Mouse (Mus musculus): ENCODE data around the gene Slco1a5. TPM values are rescaled to one million over a fixed set of nuclear protein-coding genes. Genes with fewer than 3 reads are reported as not detected.

Gene Slco1a5
- polyA plus RNA-seq, 1 experiment from 2014 or later, result 0.08 TPM

DNA sequence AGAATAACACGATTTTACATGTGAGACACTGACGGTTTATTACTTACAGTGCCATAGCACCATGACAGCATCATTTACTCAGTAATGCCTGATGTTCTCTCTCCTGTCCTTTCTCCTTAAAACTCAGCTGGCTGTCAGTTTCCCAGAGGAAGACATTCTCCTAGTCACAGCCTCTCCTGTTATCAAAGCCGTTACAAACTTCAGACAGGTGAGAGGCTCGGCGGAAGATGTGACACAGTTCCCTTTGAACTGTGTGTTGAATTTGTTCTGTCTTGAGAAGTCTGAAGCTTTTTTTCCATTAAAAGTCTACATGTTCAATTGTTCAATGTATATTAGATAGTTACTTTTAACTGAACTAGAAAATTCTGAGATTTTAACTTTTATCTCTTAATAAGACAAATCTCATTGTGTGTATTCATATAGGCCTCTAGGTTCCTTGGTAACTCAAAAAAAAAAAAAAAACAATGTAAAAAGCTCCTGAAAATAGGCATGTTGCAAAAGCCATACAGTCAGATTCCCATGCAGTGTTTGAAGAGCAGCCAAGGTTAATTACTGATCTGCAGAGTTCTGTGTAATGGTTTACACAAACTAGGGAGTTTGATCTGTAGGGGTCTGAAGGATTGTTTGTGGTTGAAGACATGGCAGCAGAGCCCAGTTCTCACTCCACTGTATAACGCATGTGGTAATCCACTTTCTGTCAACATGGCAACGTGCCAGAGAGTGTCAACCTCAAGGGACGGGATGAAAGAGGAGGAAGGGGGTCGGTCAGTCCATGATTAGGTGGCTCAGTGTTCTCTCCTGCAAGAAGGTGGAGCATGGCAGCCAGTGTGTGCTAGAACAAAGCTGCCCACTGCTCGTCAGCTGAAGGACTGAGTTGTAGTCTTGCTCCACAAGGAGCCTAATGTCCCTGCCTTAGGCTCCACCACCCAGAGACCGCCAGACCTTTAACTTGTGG, 24.9 kb upstream of the Slco1a5 start:
- no peak for ATAC-seq (ENCODE audit: insufficient read depth, low FRiP score)
- WGBS, result 61% methylated on average over 11 of the region's 11 CpGs
- H3K9me3 ChIP-seq (replicated peaks; ENCODE audit: control insufficient read depth, low read length), result no peaks in the 10 kb centered on the region

GRCm38 (mm10) chr6:142346181-142347110, 23.7 kb upstream of the Slco1a5 start:
- Histone ChIP-seq H3K4me2 (ENCODE audit: low read depth, low read length) (peak overlapping the region; percentile 62), H3K9ac (ENCODE audit: low read length) (peak overlapping the region; percentile 86), H3K4me1 (ENCODE audit: control insufficient read depth, insufficient read depth, low read length) (0 out of 2 replicates have a peak, but pooled peaks cover 4% of the 10 kb centered on the region), H3K4me3 (replicated peaks; ENCODE audit: low read length) (peak overlapping the region; percentile 87), H3K36me3 (ENCODE audit: control insufficient read depth, insufficient read depth, low read length) (0 out of 2 replicates have a peak, but pooled peaks cover 2% of the 10 kb centered on the region), H3K27ac (ENCODE audit: low read length) (peak overlapping the region; percentile 95), H3K9me3 (replicated peaks; ENCODE audit: control insufficient read depth, low read length) (no peaks in the 10 kb centered on the region), H3K27me3 (ENCODE audit: control insufficient read depth, insufficient read depth, low read length) (no peaks in the 10 kb centered on the region)
- WGBS, result 33% methylated on average over 12 of the region's 12 CpGs
- ATAC-seq (ENCODE audit: insufficient read depth, low FRiP score), result peak; percentile 42; the same call in 1 of the 2 replicates

More for the DNA sequence above, 24.9 kb upstream of the Slco1a5 start:
- Histone ChIP-seq H3K4me2 (ENCODE audit: low read depth, low read length) (peak overlapping the region; percentile 62; the same call in 1 of the 2 replicates), H3K9ac (ENCODE audit: low read length) (no peak overlapping the region), H3K4me1 (ENCODE audit: control insufficient read depth, insufficient read depth, low read length) (0 out of 2 replicates have a peak, but pooled peaks cover 4% of the 10 kb centered on the region), H3K36me3 (ENCODE audit: control insufficient read depth, insufficient read depth, low read length) (0 out of 2 replicates have a peak, but pooled peaks cover 6% of the 10 kb centered on the region), H3K4me3 (replicated peaks; ENCODE audit: low read length) (no peak overlapping the region), H3K27ac (ENCODE audit: low read length) (no peak overlapping the region), H3K27me3 (ENCODE audit: control insufficient read depth, insufficient read depth, low read length) (no peaks in the 10 kb centered on the region)

- Histone ChIP-seq H3K27me3 (ENCODE audit: control insufficient read depth, insufficient read depth, low read length) (no peaks in the 10 kb centered on the region), H3K4me1 (ENCODE audit: control insufficient read depth, insufficient read depth, low read length) (0 out of 2 replicates have a peak, but pooled peaks cover 4% of the 10 kb centered on the region), H3K36me3 (ENCODE audit: control insufficient read depth, insufficient read depth, low read length) (no peaks in the 10 kb centered on the region), H3K9ac (ENCODE audit: low read length) (peak within 1 kb of the TSS; percentile 86), H3K9me3 (replicated peaks; ENCODE audit: control insufficient read depth, low read length) (no peaks in the 10 kb centered on the region), H3K4me3 (replicated peaks; ENCODE audit: low read length) (peak within 1 kb of the TSS; percentile 87), H3K4me2 (ENCODE audit: low read depth, low read length) (peak within 1 kb of the TSS; percentile 62), H3K27ac (ENCODE audit: low read length) (peak within 1 kb of the TSS; percentile 95)
- WGBS, result under 1% methylated on average over 48 of the region's 48 CpGs
- peak; percentile 91 for ATAC-seq (ENCODE audit: insufficient read depth, low FRiP score)
Observed at GRCm38 (mm10) chr6:142345440-142346038, 22.8 kb upstream of the Slco1a5 start, which contains the start of gene Pyroxd1. Gene Pyroxd1 (plus strand): TSS chr6:142345654.

DNA sequence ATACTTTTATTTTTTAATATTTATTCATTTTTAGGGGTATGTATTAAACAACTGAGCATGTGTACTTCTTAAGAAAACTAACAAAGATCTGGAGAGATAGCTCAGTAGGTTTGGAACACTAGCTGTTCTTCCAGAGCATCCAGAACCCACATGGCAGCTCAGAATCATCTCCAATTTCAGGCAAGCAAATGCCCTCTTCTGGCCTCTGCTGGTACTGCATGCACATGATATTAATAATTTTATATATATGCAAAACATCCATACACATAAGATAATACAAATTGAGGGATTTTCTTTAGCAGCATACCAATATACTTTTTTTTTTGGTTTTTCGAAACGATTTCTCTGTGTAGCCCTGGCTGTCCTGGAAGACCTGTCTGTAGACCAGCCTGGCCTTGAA, 20.8 kb upstream of the Slco1a5 start:
- Histone ChIP-seq H3K27me3 (ENCODE audit: control insufficient read depth, insufficient read depth, low read length) (no peaks in the 10 kb centered on the region), H3K36me3 (ENCODE audit: control insufficient read depth, insufficient read depth, low read length) (no peaks in the 10 kb centered on the region), H3K9ac (ENCODE audit: low read length) (no peak overlapping the region), H3K27ac (ENCODE audit: low read length) (no peak overlapping the region), H3K9me3 (replicated peaks; ENCODE audit: control insufficient read depth, low read length) (no peaks in the 10 kb centered on the region), H3K4me1 (ENCODE audit: control insufficient read depth, insufficient read depth, low read length) (0 out of 2 replicates have a peak, but pooled peaks cover 4% of the 10 kb centered on the region), H3K4me3 (replicated peaks; ENCODE audit: low read length) (no peak overlapping the region), H3K4me2 (ENCODE audit: low read depth, low read length) (no peak overlapping the region)
- WGBS, result 70% methylated on average over 2 of the region's 2 CpGs
- no peak for ATAC-seq (ENCODE audit: insufficient read depth, low FRiP score)

DNA sequence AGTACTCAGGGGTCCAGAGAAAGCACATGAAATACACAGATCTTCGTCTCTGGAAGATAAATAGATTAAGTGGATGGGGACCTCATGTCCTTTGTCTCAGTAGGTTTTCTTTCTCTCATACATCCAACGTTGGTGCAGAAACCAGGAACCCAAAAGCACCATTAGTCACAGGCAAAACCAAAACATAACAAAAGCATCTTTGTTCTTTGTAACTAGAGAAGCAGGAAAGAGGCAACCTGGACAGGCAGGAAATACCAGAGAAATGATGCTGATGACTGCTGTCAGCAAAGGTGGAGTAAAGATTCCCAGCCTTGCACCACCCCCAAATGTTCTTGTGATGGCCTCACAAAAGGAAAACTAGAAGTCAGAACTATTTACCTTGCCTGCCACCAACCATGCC, 16.8 kb upstream of the Slco1a5 start:
- H3K4me2 ChIP-seq (ENCODE audit: low read depth, low read length), result no peak overlapping the region
- H3K27me3 ChIP-seq (ENCODE audit: control insufficient read depth, insufficient read depth, low read length), result no peaks in the 10 kb centered on the region
- no peak overlapping the region for H3K4me3 ChIP-seq (replicated peaks; ENCODE audit: low read length)
- no peak for ATAC-seq (ENCODE audit: insufficient read depth, low FRiP score)
- no peaks in the 10 kb centered on the region for H3K36me3 ChIP-seq (ENCODE audit: control insufficient read depth, insufficient read depth, low read length)
- no peaks in the 10 kb centered on the region for H3K9me3 ChIP-seq (replicated peaks; ENCODE audit: control insufficient read depth, low read length)
- WGBS, result 30% methylated on average over 2 of the region's 2 CpGs
- H3K9ac ChIP-seq (ENCODE audit: low read length), result no peak overlapping the region
- H3K4me1 ChIP-seq (ENCODE audit: control insufficient read depth, insufficient read depth, low read length), result no peaks in the 10 kb centered on the region
- H3K27ac ChIP-seq (ENCODE audit: low read length), result no peak overlapping the region; the same call in 1 of the 2 replicates

- no peaks in the 10 kb centered on the region for H3K27me3 ChIP-seq (ENCODE audit: control insufficient read depth, insufficient read depth, low read length)
- WGBS, result 64% methylated on average over 2 of the region's 2 CpGs
- H3K36me3 ChIP-seq (ENCODE audit: control insufficient read depth, insufficient read depth, low read length), result no peaks in the 10 kb centered on the region
- no peak overlapping the region for H3K4me3 ChIP-seq (replicated peaks; ENCODE audit: low read length)
- no peaks in the 10 kb centered on the region for H3K4me1 ChIP-seq (ENCODE audit: control insufficient read depth, insufficient read depth, low read length)
- H3K27ac ChIP-seq (ENCODE audit: low read length), result no peak overlapping the region
- H3K9ac ChIP-seq (ENCODE audit: low read length), result no peak overlapping the region
- no peak for ATAC-seq (ENCODE audit: insufficient read depth, low FRiP score)
- H3K9me3 ChIP-seq (replicated peaks; ENCODE audit: control insufficient read depth, low read length), result no peaks in the 10 kb centered on the region
- no peak overlapping the region for H3K4me2 ChIP-seq (ENCODE audit: low read depth, low read length)
Observed at GRCm38 (mm10) chr6:142338961-142339360, 16.2 kb upstream of the Slco1a5 start.

DNA sequence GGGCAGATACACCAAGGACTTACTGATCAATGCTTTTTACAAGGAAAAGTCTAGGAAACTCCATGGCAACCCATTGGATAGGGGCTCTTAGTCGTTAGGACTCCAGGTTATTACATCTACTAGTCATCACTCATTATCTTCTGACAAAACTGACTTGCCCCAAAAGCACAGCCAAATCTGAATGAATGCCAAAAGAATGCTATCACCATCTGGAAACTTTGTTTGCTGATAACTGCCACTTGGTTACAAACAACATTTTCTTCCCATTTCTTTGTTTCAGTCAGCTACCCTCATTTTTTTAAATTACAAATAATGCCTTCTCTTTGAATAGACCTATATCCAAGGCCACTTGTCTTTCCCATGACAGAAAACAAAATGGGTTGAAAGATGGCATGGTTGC, 6.4 kb upstream of the Slco1a5 start:
- no peak for ATAC-seq (ENCODE audit: insufficient read depth, low FRiP score)
- WGBS, result 53% methylated on average over 1 of the region's 1 CpGs

DNA sequence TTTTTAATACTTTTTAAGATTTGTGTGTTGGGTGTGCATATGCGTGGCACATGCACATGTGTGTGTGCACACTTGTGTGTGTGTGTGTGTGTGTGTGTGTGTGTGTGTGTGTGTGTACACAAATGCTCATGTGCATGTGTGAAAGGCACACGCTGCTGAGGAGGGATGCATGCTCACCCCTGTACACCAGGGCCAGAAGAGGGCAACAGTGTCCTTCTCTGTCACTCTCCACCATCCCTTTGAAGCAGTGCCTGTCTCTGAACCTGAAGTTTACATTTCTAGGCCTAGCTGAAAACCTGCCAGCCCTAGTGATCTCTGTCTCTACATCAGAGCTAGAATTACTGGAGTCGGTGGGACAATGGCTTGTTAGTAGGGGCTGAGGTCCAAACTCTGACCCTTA, 3.8 kb upstream of the Slco1a5 start:
- Histone ChIP-seq H3K9me3 (replicated peaks; ENCODE audit: control insufficient read depth, low read length) (no peaks in the 10 kb centered on the region), H3K4me1 (ENCODE audit: control insufficient read depth, insufficient read depth, low read length) (no peaks in the 10 kb centered on the region), H3K36me3 (ENCODE audit: control insufficient read depth, insufficient read depth, low read length) (no peaks in the 10 kb centered on the region), H3K27ac (ENCODE audit: low read length) (no peak overlapping the region), H3K4me2 (ENCODE audit: low read depth, low read length) (no peak overlapping the region), H3K27me3 (ENCODE audit: control insufficient read depth, insufficient read depth, low read length) (no peaks in the 10 kb centered on the region), H3K9ac (ENCODE audit: low read length) (no peak overlapping the region), H3K4me3 (replicated peaks; ENCODE audit: low read length) (no peak overlapping the region)
- 64% methylated on average over 3 of the region's 3 CpGs for WGBS
- ATAC-seq (ENCODE audit: insufficient read depth, low FRiP score), result no peak

More for the DNA sequence above, 6.4 kb upstream of the Slco1a5 start:
- no peaks in the 10 kb centered on the region for H3K27me3 ChIP-seq (ENCODE audit: control insufficient read depth, insufficient read depth, low read length)
- H3K4me3 ChIP-seq (replicated peaks; ENCODE audit: low read length), result no peak overlapping the region
- no peak overlapping the region for H3K9ac ChIP-seq (ENCODE audit: low read length)
- H3K4me2 ChIP-seq (ENCODE audit: low read depth, low read length), result no peak overlapping the region
- H3K4me1 ChIP-seq (ENCODE audit: control insufficient read depth, insufficient read depth, low read length), result no peaks in the 10 kb centered on the region
- H3K36me3 ChIP-seq (ENCODE audit: control insufficient read depth, insufficient read depth, low read length), result no peaks in the 10 kb centered on the region
- no peaks in the 10 kb centered on the region for H3K9me3 ChIP-seq (replicated peaks; ENCODE audit: control insufficient read depth, low read length)
- H3K27ac ChIP-seq (ENCODE audit: low read length), result no peak overlapping the region
